Mouse (Mus musculus): ENCODE measurements around the gene Esr1.

The Esr1 gene

GRCm38 (mm10) chr10:4620596-4621504, 9.5 kb downstream of the Esr1 start:
- WGBS, result 74% methylated on average over 24 of the region's 24 CpGs

GRCm38 (mm10) chr10:4621505-4621815, 10.1 kb downstream of the Esr1 start:
- WGBS, result 74% methylated on average over 5 of the region's 5 CpGs

- 93% methylated on average over 4 of the region's 4 CpGs for WGBS
Observed at GRCm38 (mm10) chr10:4624581-4624980, 13.2 kb downstream of the Esr1 start.

- 88% methylated on average over 6 of the region's 6 CpGs for WGBS
Observed at GRCm38 (mm10) chr10:4625300-4625699, 13.9 kb downstream of the Esr1 start.

- WGBS, result 85% methylated on average over 7 of the region's 7 CpGs
Observed at GRCm38 (mm10) chr10:4626432-4626831, 15.0 kb downstream of the Esr1 start.

GRCm38 (mm10) chr10:4626996-4627395, 15.6 kb downstream of the Esr1 start:
- WGBS, result 96% methylated on average over 8 of the region's 8 CpGs

- WGBS, result 90% methylated on average over 9 of the region's 9 CpGs
Observed at GRCm38 (mm10) chr10:4627415-4627814, 16.0 kb downstream of the Esr1 start.

GRCm38 (mm10) chr10:4632211-4632704, 20.9 kb downstream of the Esr1 start:
- WGBS, result 84% methylated on average over 11 of the region's 11 CpGs

- 69% methylated on average over 14 of the region's 14 CpGs for WGBS
Observed at GRCm38 (mm10) chr10:4633287-4634030, 22.1 kb downstream of the Esr1 start.

- 86% methylated on average over 6 of the region's 6 CpGs for WGBS
Observed at GRCm38 (mm10) chr10:4635740-4636139, 24.3 kb downstream of the Esr1 start.

GRCm38 (mm10) chr10:4646074-4646473, 34.7 kb downstream of the Esr1 start:
- WGBS, result 84% methylated on average over 7 of the region's 7 CpGs

- WGBS, result 57% methylated on average over 9 of the region's 9 CpGs
Observed at GRCm38 (mm10) chr10:4646851-4647250, 35.5 kb downstream of the Esr1 start.

GRCm38 (mm10) chr10:4665380-4665779, 54.0 kb downstream of the Esr1 start:
- 58% methylated on average over 5 of the region's 5 CpGs for WGBS

GRCm38 (mm10) chr10:4667006-4667405, 55.6 kb downstream of the Esr1 start:
- 92% methylated on average over 2 of the region's 2 CpGs for WGBS

GRCm38 (mm10) chr10:4670053-4670452, 58.7 kb downstream of the Esr1 start:
- WGBS, result 81% methylated on average over 2 of the region's 2 CpGs

- 78% methylated on average over 3 of the region's 3 CpGs for WGBS
Observed at GRCm38 (mm10) chr10:4671876-4672275, 60.5 kb downstream of the Esr1 start.

GRCm38 (mm10) chr10:4673311-4673816, 62.0 kb downstream of the Esr1 start:
- 87% methylated on average over 4 of the region's 4 CpGs for WGBS

- 12% methylated on average over 14 of the region's 14 CpGs for WGBS
Observed at GRCm38 (mm10) chr10:4674983-4675592, 63.7 kb downstream of the Esr1 start.

GRCm38 (mm10) chr10:4683106-4683505, 71.7 kb downstream of the Esr1 start:
- 68% methylated on average over 5 of the region's 5 CpGs for WGBS

- WGBS, result 63% methylated on average over 12 of the region's 12 CpGs
Observed at GRCm38 (mm10) chr10:4683711-4684265, 72.4 kb downstream of the Esr1 start.

- WGBS, result 81% methylated on average over 7 of the region's 7 CpGs
Observed at GRCm38 (mm10) chr10:4694336-4694865, 83.0 kb downstream of the Esr1 start.

- WGBS, result 4% methylated on average over 15 of the region's 15 CpGs
Observed at GRCm38 (mm10) chr10:4709915-4710314, 98.5 kb downstream of the Esr1 start.
